Mouse (Mus musculus): ENCODE measurements around the gene Wrnip1.

DNA sequence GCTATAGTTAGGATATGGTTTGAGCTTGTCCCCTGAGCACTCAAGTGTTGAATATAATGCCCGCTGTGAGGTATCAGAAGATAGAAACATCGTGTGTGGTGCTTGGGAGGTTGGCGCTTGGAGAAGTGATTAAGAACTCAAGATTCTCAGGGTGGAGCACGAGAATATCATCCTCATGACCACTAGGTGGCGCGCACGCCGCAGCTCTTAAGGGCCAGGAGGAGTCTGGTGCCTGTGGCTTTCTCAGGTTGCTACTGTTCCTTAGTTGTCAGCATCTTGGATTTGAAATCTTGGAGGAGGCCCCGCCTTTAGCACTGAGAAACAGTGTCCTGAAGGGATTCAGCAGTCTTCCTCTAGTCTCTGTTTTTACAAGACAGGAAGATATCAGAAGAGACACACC, 64.6 kb downstream of the Wrnip1 start:
- TF ChIP-seq POLR2A (IDR thresholded peaks at IDR 0.05; ENCODE audit: borderline replicate concordance, low read depth, low read length), result no peak
- TF ChIP-seq CTCF (IDR thresholded peaks at IDR 0.05; ENCODE audit: low read depth, low read length), result peak; percentile 83

All from bone marrow macrophage, adult 2 months (primary cell).